Mouse (Mus musculus) midbrain, embryonic 12.5 days (tissue): ENCODE data around the gene Sipa1l1. TPM values are rescaled to one million over a fixed set of nuclear protein-coding genes. Genes with fewer than 3 reads are reported as not detected.

ENCODE experiments used
- ATAC-seq: fragments of 200-750 bp; cut with Nextera tagmentation; 2 replicates; pipeline ENCODE4 v1.8.0; 2017; ENCODE audit warnings: low read depth, moderate TSS enrichment, moderate library complexity; ENCODE audit not compliant: low FRiP score
- H3K27ac ChIP-seq: fragments of 300-500 bp; sonication (generic); replicated peaks from 2 replicates; pipeline ENCODE4 v1.5.1; 2016; ENCODE audit warnings: mild to moderate bottlenecking
- H3K27me3 ChIP-seq: fragments of 300-500 bp; sonication (generic); 2 replicates; pipeline ENCODE4 v1.6.1; 2016; ENCODE audit warnings: mild to moderate bottlenecking
- H3K36me3 ChIP-seq: fragments of 300-500 bp; sonication (generic); 2 replicates; pipeline ENCODE4 v1.6.1; 2016
- H3K4me1 ChIP-seq: fragments of 300-500 bp; sonication (generic); 2 replicates; pipeline ENCODE4 v1.6.1; 2016
- H3K4me2 ChIP-seq: fragments of 300-500 bp; sonication (generic); replicated peaks from 2 replicates; pipeline ENCODE4 v1.6.1; 2016; ENCODE audit warnings: mild to moderate bottlenecking, moderate library complexity
- H3K4me3 ChIP-seq: fragments of 300-500 bp; sonication (generic); 2 replicates; pipeline ENCODE4 v1.5.1; 2016; ENCODE audit warnings: mild to moderate bottlenecking
- H3K9ac ChIP-seq: fragments of 300-500 bp; sonication (generic); replicated peaks from 2 replicates; pipeline ENCODE4 v1.6.1; 2016; ENCODE audit warnings: mild to moderate bottlenecking, moderate library complexity
- H3K9me3 ChIP-seq: fragments of 300-500 bp; sonication (generic); 2 replicates; pipeline ENCODE4 v1.6.1; 2016; ENCODE audit warnings: mild to moderate bottlenecking
- WGBS: fragments of 180-500 bp; shearing (Covaris S2); methylation state at CpG from one replicate; pipeline ENCODE4 v1.1.7; 2016; 5-methylcytosine and 5-hydroxymethylcytosine counted together
- polyA plus RNA-seq: library from polyadenylated mRNA; unstranded; fragments of >200 nt; fragmentation: Nextera tagmentation; extraction: Ambion mirVana; gene quantifications from 2 replicates; pipeline ENCODE4 v1.2.1, GENCODE M21; 2016

Sipa1l1 gene
- polyA plus RNA-seq, 1 experiment from 2014 or later = 28.6 TPM

GRCm38 (mm10) chr12:82158516-82158915 is 10.6 kb upstream of the Sipa1l1 start:
- 93% methylated on average over 16 of the region's 16 CpGs for WGBS
- Histone ChIP-seq H3K4me1 (no peaks in the 10 kb centered on the region), H3K36me3 (no peaks in the 10 kb centered on the region), H3K9ac (no peak overlapping the region), H3K9me3 (no peaks in the 10 kb centered on the region), H3K4me2 (no peak overlapping the region), H3K4me3 (no peak overlapping the region), H3K27me3 (no peaks in the 10 kb centered on the region), H3K27ac (no peak overlapping the region)
- ATAC-seq = no peak

GRCm38 (mm10) chr12:82159372-82159771 is 9.7 kb upstream of the Sipa1l1 start:
- 94% methylated on average over 3 of the region's 3 CpGs for WGBS
- Histone ChIP-seq H3K27ac (no peak overlapping the region), H3K4me3 (no peak overlapping the region), H3K36me3 (no peaks in the 10 kb centered on the region), H3K9me3 (no peaks in the 10 kb centered on the region), H3K4me2 (no peak overlapping the region), H3K4me1 (no peaks in the 10 kb centered on the region), H3K9ac (no peak overlapping the region), H3K27me3 (no peaks in the 10 kb centered on the region)
- ATAC-seq = no peak

GRCm38 (mm10) chr12:82165651-82166050 is 3.5 kb upstream of the Sipa1l1 start:
- no peak overlapping the region for H3K4me3 ChIP-seq
- H3K27me3 ChIP-seq = peaks cover 7% of the 10 kb centered on the region; the same call in 1 of the 2 replicates
- WGBS = 86% methylated on average over 4 of the region's 4 CpGs
- no peak overlapping the region for H3K4me2 ChIP-seq
- H3K36me3 ChIP-seq = no peaks in the 10 kb centered on the region
- no peak overlapping the region for H3K9ac ChIP-seq
- H3K4me1 ChIP-seq = peaks cover 19% of the 10 kb centered on the region
- no peak for ATAC-seq
- H3K9me3 ChIP-seq = no peaks in the 10 kb centered on the region
- no peak overlapping the region for H3K27ac ChIP-seq

- WGBS = 25% methylated on average over 14 of the region's 14 CpGs
- H3K27me3 ChIP-seq = peaks cover 7% of the 10 kb centered on the region; the same call in 1 of the 2 replicates
- ATAC-seq = no peak
- H3K4me2 ChIP-seq = peak overlapping the region; percentile 33
- H3K9ac ChIP-seq = 0 out of 2 replicates have a peak overlapping the region, but pooled peaks have one; percentile 31
- H3K4me3 ChIP-seq = no peak overlapping the region
- no peaks in the 10 kb centered on the region for H3K9me3 ChIP-seq
- no peak overlapping the region for H3K27ac ChIP-seq
- no peaks in the 10 kb centered on the region for H3K36me3 ChIP-seq
- peaks cover 22% of the 10 kb centered on the region for H3K4me1 ChIP-seq
Observed at GRCm38 (mm10) chr12:82166101-82166571, 3.0 kb upstream of the Sipa1l1 start.

- under 1% methylated on average over 75 of the region's 109 CpGs for WGBS
- peaks cover 46% of the 10 kb centered on the region for H3K4me1 ChIP-seq
Observed at GRCm38 (mm10) chr12:82169571-82170431, 681 bp downstream of the Sipa1l1 start.

GRCm38 (mm10) chr12:82170461-82171279 is 1.6 kb downstream of the Sipa1l1 start:
- peak overlapping the region; percentile 87 for H3K4me2 ChIP-seq
- H3K4me3 ChIP-seq = peak overlapping the region; percentile 91
- H3K27ac ChIP-seq = peak overlapping the region; percentile 96
- no peaks in the 10 kb centered on the region for H3K27me3 ChIP-seq
- WGBS = 2% methylated on average over 29 of the region's 29 CpGs
- H3K9me3 ChIP-seq = no peaks in the 10 kb centered on the region
- no peak for ATAC-seq
- peak overlapping the region; percentile 94 for H3K9ac ChIP-seq
- peaks cover 46% of the 10 kb centered on the region for H3K4me1 ChIP-seq
- no peaks in the 10 kb centered on the region for H3K36me3 ChIP-seq

More at GRCm38 (mm10) chr12:82169571-82170431, 681 bp downstream of the Sipa1l1 start:
- Histone ChIP-seq H3K9ac (peak overlapping the region; percentile 94), H3K4me2 (peak overlapping the region; percentile 87), H3K27ac (peak overlapping the region; percentile 96), H3K4me3 (peak overlapping the region; percentile 91), H3K36me3 (no peaks in the 10 kb centered on the region), H3K9me3 (no peaks in the 10 kb centered on the region), H3K27me3 (peaks cover 4% of the 10 kb centered on the region; the same call in 1 of the 2 replicates)
- peak; percentile 71 for ATAC-seq

GRCm38 (mm10) chr12:82171591-82171990 is 2.5 kb downstream of the Sipa1l1 start:
- peaks cover 37% of the 10 kb centered on the region for H3K4me1 ChIP-seq
- WGBS = 30% methylated on average over 10 of the region's 10 CpGs
- H3K27me3 ChIP-seq = no peaks in the 10 kb centered on the region
- no peaks in the 10 kb centered on the region for H3K36me3 ChIP-seq
- H3K9me3 ChIP-seq = no peaks in the 10 kb centered on the region
- H3K9ac ChIP-seq = no peak overlapping the region
- H3K4me2 ChIP-seq = peak overlapping the region; percentile 87
- H3K4me3 ChIP-seq = peak overlapping the region; percentile 91
- H3K27ac ChIP-seq = no peak overlapping the region
- ATAC-seq = no peak

- H3K4me2 ChIP-seq = no peak overlapping the region
- 87% methylated on average over 1 of the region's 1 CpGs for WGBS
- no peak for ATAC-seq
Observed at GRCm38 (mm10) chr12:82173623-82174022, 4.5 kb downstream of the Sipa1l1 start.

GRCm38 (mm10) chr12:82175709-82176108 is 6.6 kb downstream of the Sipa1l1 start:
- H3K4me3 ChIP-seq = no peak overlapping the region
- H3K9ac ChIP-seq = no peak overlapping the region
- no peak for ATAC-seq
- WGBS = 91% methylated on average over 3 of the region's 3 CpGs
- H3K4me2 ChIP-seq = no peak overlapping the region
- H3K4me1 ChIP-seq = peaks cover 27% of the 10 kb centered on the region
- H3K9me3 ChIP-seq = no peaks in the 10 kb centered on the region
- H3K27ac ChIP-seq = no peak overlapping the region
- H3K27me3 ChIP-seq = no peaks in the 10 kb centered on the region
- H3K36me3 ChIP-seq = no peaks in the 10 kb centered on the region

More at GRCm38 (mm10) chr12:82173623-82174022, 4.5 kb downstream of the Sipa1l1 start:
- H3K27ac ChIP-seq = no peak overlapping the region
- no peaks in the 10 kb centered on the region for H3K36me3 ChIP-seq
- no peak overlapping the region for H3K9ac ChIP-seq
- H3K27me3 ChIP-seq = no peaks in the 10 kb centered on the region
- H3K9me3 ChIP-seq = no peaks in the 10 kb centered on the region
- H3K4me1 ChIP-seq = peaks cover 30% of the 10 kb centered on the region
- H3K4me3 ChIP-seq = no peak overlapping the region

- ATAC-seq = no peak
- peaks cover 6% of the 10 kb centered on the region; the same call in 1 of the 2 replicates for H3K4me1 ChIP-seq
- 91% methylated on average over 4 of the region's 4 CpGs for WGBS
Observed at GRCm38 (mm10) chr12:82178636-82179035, 9.5 kb downstream of the Sipa1l1 start.

GRCm38 (mm10) chr12:82179626-82180025 is 10.5 kb downstream of the Sipa1l1 start:
- H3K36me3 ChIP-seq = peaks cover 18% of the 10 kb centered on the region

More at GRCm38 (mm10) chr12:82178636-82179035, 9.5 kb downstream of the Sipa1l1 start:
- Histone ChIP-seq H3K27ac (no peak overlapping the region), H3K4me3 (no peak overlapping the region), H3K36me3 (peaks cover 18% of the 10 kb centered on the region), H3K4me2 (no peak overlapping the region), H3K27me3 (no peaks in the 10 kb centered on the region), H3K9me3 (peaks cover 13% of the 10 kb centered on the region; the same call in 1 of the 2 replicates), H3K9ac (no peak overlapping the region)

More at GRCm38 (mm10) chr12:82179626-82180025, 10.5 kb downstream of the Sipa1l1 start:
- H3K27me3 ChIP-seq = no peaks in the 10 kb centered on the region
- no peak overlapping the region for H3K9ac ChIP-seq
- no peak overlapping the region for H3K27ac ChIP-seq
- no peak overlapping the region for H3K4me3 ChIP-seq
- 98% methylated on average over 4 of the region's 4 CpGs for WGBS
- ATAC-seq = no peak
- peaks cover 13% of the 10 kb centered on the region; the same call in 1 of the 2 replicates for H3K9me3 ChIP-seq
- no peaks in the 10 kb centered on the region for H3K4me1 ChIP-seq
- H3K4me2 ChIP-seq = no peak overlapping the region
